Mouse (Mus musculus): ENCODE results near the gene Dnaja2. TPM values are rescaled to one million over a fixed set of nuclear protein-coding genes. Genes with fewer than 3 reads are reported as not detected.

Dnaja2 gene
- polyA plus RNA-seq (2012; rRNA removed), result 4.7 and 9.2 TPM in 2 replicates

DNA sequence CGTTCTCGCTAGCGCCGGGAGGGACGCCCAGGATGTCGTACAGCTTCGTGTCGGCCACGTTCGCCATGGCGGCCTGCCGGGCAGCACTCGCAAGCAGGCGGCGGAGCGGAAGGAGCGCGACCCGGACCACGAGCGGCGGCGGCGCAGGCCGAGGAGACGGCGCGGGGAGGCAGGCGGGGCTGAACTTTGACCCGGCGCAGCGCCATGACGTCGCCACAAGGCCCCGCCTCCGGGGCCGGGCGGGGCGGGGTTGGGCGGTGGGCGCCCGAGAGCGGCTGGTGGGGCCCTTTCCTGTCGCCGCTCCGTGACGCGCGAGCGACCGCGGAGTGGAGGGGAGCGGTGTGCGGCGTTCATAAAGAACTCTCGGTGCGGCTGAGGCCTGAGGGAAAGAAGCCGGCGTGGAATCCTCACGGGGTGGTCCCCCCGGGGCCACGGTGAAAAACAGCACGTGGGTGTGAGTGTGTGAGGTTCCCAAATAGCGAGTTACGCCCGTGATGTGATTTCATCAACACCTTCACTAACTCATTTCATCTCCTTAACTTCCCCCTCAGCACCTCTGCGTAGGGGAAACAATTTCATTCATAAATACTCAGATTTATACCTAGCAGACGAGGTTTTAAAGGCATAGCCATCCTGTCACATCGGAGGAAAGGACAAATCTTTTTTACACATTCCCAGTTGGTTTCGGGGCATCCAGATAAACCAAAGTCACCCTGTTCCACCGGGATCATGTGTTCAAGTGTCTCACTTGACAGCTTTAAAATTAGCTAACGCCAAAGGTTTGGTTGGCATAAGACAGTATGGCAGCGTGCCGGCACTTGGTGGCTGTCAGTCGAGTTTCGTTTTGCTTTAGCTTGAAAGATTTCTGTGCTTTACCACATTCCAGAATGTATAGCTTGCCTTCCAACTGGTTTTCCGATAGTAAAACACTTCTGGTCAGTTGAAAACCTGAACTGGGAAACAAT lies at the start of gene Dnaja2:
Gene Dnaja2, minus strand, starts transcription at position 164 of the 965 bp plus-strand sequence.

DNA sequence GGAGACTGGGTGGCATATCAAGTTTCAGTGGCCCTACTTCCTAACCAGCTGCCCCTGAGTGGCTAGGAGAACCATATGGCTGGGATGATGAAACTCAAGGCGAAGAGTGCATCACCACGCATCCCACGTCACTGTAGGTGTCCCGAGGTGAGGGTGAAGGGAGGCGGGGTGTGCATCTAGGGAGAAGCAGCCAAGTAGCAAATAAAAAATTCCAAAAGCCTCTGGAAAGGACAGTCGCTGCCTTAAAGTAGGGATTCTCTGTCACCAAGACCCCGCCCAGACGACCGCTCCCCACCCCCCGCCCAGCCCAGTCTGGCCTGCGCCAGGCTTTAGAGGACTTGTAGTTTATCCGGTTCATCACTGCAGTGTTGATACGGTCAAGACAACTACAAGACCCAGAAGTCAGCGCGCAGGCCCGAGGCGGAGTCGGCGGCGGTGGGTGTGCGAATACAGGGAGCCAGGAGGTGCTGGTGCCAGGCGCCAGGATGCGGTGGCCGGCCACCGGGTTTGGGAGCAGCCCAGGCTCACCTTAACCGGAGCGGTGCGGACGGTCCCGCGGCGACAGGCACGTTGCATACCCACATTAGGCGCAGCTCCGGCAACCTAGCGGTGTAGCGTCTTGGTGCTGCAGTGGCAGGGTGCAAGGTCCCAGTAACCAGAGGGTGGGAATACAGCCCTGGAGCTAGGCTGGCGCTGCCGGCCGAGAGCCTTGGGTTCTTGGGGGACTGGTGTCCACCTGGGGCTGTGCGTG lies 62.8 kb downstream of the Dnaja2 start, which contains the start of gene Gpt2:
Gene Gpt2, plus strand, starts transcription at position 452 of the 751 bp plus-strand sequence.

Other genes starting within 250 kb of the Dnaja2 start
- gene Mylk3, start 169.0 kb downstream of the Dnaja2 start, polyA plus RNA-seq (2012; rRNA removed), result 0.07 and 0.14 TPM in 2 replicates
- 2.2 and 2.6 TPM in 2 replicates for gene 4921524J17Rik, start 122.5 kb downstream of the Dnaja2 start, polyA plus RNA-seq (2012; rRNA removed)
- 29.6 and 41.8 TPM in 2 replicates for gene Gpt2, start 62.8 kb downstream of the Dnaja2 start, polyA plus RNA-seq (2012; rRNA removed)
- 0.36 and 0.43 TPM in 2 replicates for gene Neto2, start 145.6 kb upstream of the Dnaja2 start, polyA plus RNA-seq (2012; rRNA removed)